Mouse (Mus musculus): ENCODE results near the gene Nt5m. TPM values are rescaled to one million over a fixed set of nuclear protein-coding genes. Genes with fewer than 3 reads are reported as not detected.

Nt5m gene
- polyA plus RNA-seq (2014; fragmentation: Nextera tagmentation; extraction: Ambion mirVana): 52.6 and 54.8 TPM in 2 replicates

- H3K9me3 ChIP-seq (replicated peaks; ENCODE audit: control insufficient read depth, low read length): no peaks in the 10 kb centered on the region
- H3K27me3 ChIP-seq (replicated peaks; ENCODE audit: control insufficient read depth, insufficient read depth, low read length): no peaks in the 10 kb centered on the region
- WGBS: under 1% methylated on average over 24 of the region's 24 CpGs
- H3K4me3 ChIP-seq (ENCODE audit: low read depth, low read length): peak within 1 kb of the TSS; percentile 98
- ATAC-seq (peak; percentile 97), DNase-seq (ENCODE audit: low spot score) (peak; percentile 98)
- peaks cover 13% of the 10 kb centered on the region for H3K4me1 ChIP-seq (ENCODE audit: control insufficient read depth, insufficient read depth, low read length)
- peak within 1 kb of the TSS; percentile 79 for H3K4me2 ChIP-seq (ENCODE audit: low read length)
- H3K27ac ChIP-seq (ENCODE audit: low read depth, low read length): peak within 1 kb of the TSS; percentile 98
- peaks cover 35% of the 10 kb centered on the region for H3K36me3 ChIP-seq (ENCODE audit: control insufficient read depth, insufficient read depth, low read length)
- H3K9ac ChIP-seq (ENCODE audit: low read length): peak within 1 kb of the TSS; percentile 91
Observed at GRCm38 (mm10) chr11:59839008-59839458, at the start of gene Nt5m. Gene Nt5m, plus strand, starts transcription at chr11:59839447.

GRCm38 (mm10) chr11:59793390-59793789, 45.9 kb upstream of the Nt5m start:
- Histone ChIP-seq H3K4me2 (ENCODE audit: low read length) (no peak overlapping the region), H3K9ac (ENCODE audit: low read length) (no peak overlapping the region), H3K27me3 (replicated peaks; ENCODE audit: control insufficient read depth, insufficient read depth, low read length) (no peaks in the 10 kb centered on the region), H3K4me3 (ENCODE audit: low read depth, low read length) (no peak overlapping the region), H3K36me3 (ENCODE audit: control insufficient read depth, insufficient read depth, low read length) (peaks cover 74% of the 10 kb centered on the region), H3K9me3 (replicated peaks; ENCODE audit: control insufficient read depth, low read length) (no peaks in the 10 kb centered on the region), H3K4me1 (ENCODE audit: control insufficient read depth, insufficient read depth, low read length) (no peaks in the 10 kb centered on the region), H3K27ac (ENCODE audit: low read depth, low read length) (no peak overlapping the region)
- 92% methylated on average over 6 of the region's 6 CpGs for WGBS
- DNase-seq (ENCODE audit: low spot score): no peak
- no peak for ATAC-seq

GRCm38 (mm10) chr11:59800412-59800811, 38.8 kb upstream of the Nt5m start:
- Histone ChIP-seq H3K9ac (ENCODE audit: low read length) (no peak overlapping the region), H3K4me1 (ENCODE audit: control insufficient read depth, insufficient read depth, low read length) (no peaks in the 10 kb centered on the region), H3K4me2 (ENCODE audit: low read length) (no peak overlapping the region), H3K27ac (ENCODE audit: low read depth, low read length) (no peak overlapping the region), H3K4me3 (ENCODE audit: low read depth, low read length) (no peak overlapping the region), H3K9me3 (replicated peaks; ENCODE audit: control insufficient read depth, low read length) (no peaks in the 10 kb centered on the region), H3K36me3 (ENCODE audit: control insufficient read depth, insufficient read depth, low read length) (peaks cover 99% of the 10 kb centered on the region), H3K27me3 (replicated peaks; ENCODE audit: control insufficient read depth, insufficient read depth, low read length) (no peaks in the 10 kb centered on the region)
- ATAC-seq (no peak), DNase-seq (ENCODE audit: low spot score) (no peak)
- WGBS: 92% methylated on average over 10 of the region's 10 CpGs

- no peak for DNase-seq (ENCODE audit: low spot score)
- Histone ChIP-seq H3K9me3 (replicated peaks; ENCODE audit: control insufficient read depth, low read length) (no peaks in the 10 kb centered on the region), H3K4me1 (ENCODE audit: control insufficient read depth, insufficient read depth, low read length) (no peaks in the 10 kb centered on the region), H3K4me3 (ENCODE audit: low read depth, low read length) (no peak overlapping the region), H3K27ac (ENCODE audit: low read depth, low read length) (no peak overlapping the region), H3K4me2 (ENCODE audit: low read length) (no peak overlapping the region), H3K9ac (ENCODE audit: low read length) (no peak overlapping the region), H3K36me3 (ENCODE audit: control insufficient read depth, insufficient read depth, low read length) (peaks cover 97% of the 10 kb centered on the region), H3K27me3 (replicated peaks; ENCODE audit: control insufficient read depth, insufficient read depth, low read length) (no peaks in the 10 kb centered on the region)
- ATAC-seq: no peak
- WGBS: 98% methylated on average over 8 of the region's 8 CpGs
Observed at GRCm38 (mm10) chr11:59801881-59802280, 37.4 kb upstream of the Nt5m start.

- H3K4me3 ChIP-seq (ENCODE audit: low read depth, low read length): no peak overlapping the region
- H3K4me1 ChIP-seq (ENCODE audit: control insufficient read depth, insufficient read depth, low read length): peaks cover 2% of the 10 kb centered on the region
- H3K9ac ChIP-seq (ENCODE audit: low read length): no peak overlapping the region
- DNase-seq (ENCODE audit: low spot score) (no peak), ATAC-seq (no peak)
- no peaks in the 10 kb centered on the region for H3K27me3 ChIP-seq (replicated peaks; ENCODE audit: control insufficient read depth, insufficient read depth, low read length)
- H3K4me2 ChIP-seq (ENCODE audit: low read length): no peak overlapping the region
- 90% methylated on average over 14 of the region's 14 CpGs for WGBS
- peaks cover 87% of the 10 kb centered on the region for H3K36me3 ChIP-seq (ENCODE audit: control insufficient read depth, insufficient read depth, low read length)
- H3K27ac ChIP-seq (ENCODE audit: low read depth, low read length): no peak overlapping the region
- no peaks in the 10 kb centered on the region for H3K9me3 ChIP-seq (replicated peaks; ENCODE audit: control insufficient read depth, low read length)
Observed at GRCm38 (mm10) chr11:59803516-59803915, 35.7 kb upstream of the Nt5m start.

- no peak overlapping the region for H3K4me3 ChIP-seq (ENCODE audit: low read depth, low read length)
- 93% methylated on average over 22 of the region's 22 CpGs for WGBS
- H3K27me3 ChIP-seq (replicated peaks; ENCODE audit: control insufficient read depth, insufficient read depth, low read length): no peaks in the 10 kb centered on the region
- ATAC-seq (no peak), DNase-seq (ENCODE audit: low spot score) (no peak)
- no peak overlapping the region for H3K9ac ChIP-seq (ENCODE audit: low read length)
- no peaks in the 10 kb centered on the region for H3K9me3 ChIP-seq (replicated peaks; ENCODE audit: control insufficient read depth, low read length)
- no peak overlapping the region for H3K4me2 ChIP-seq (ENCODE audit: low read length)
- no peak overlapping the region for H3K27ac ChIP-seq (ENCODE audit: low read depth, low read length)
- peaks cover 8% of the 10 kb centered on the region for H3K4me1 ChIP-seq (ENCODE audit: control insufficient read depth, insufficient read depth, low read length)
- H3K36me3 ChIP-seq (ENCODE audit: control insufficient read depth, insufficient read depth, low read length): peaks cover 77% of the 10 kb centered on the region
Observed at GRCm38 (mm10) chr11:59804409-59805110, 34.7 kb upstream of the Nt5m start.

GRCm38 (mm10) chr11:59805256-59805655, 34.0 kb upstream of the Nt5m start:
- no peak for DNase-seq (ENCODE audit: low spot score)
- Histone ChIP-seq H3K4me2 (ENCODE audit: low read length) (no peak overlapping the region), H3K4me3 (ENCODE audit: low read depth, low read length) (no peak overlapping the region), H3K27ac (ENCODE audit: low read depth, low read length) (no peak overlapping the region), H3K9me3 (replicated peaks; ENCODE audit: control insufficient read depth, low read length) (no peaks in the 10 kb centered on the region), H3K4me1 (ENCODE audit: control insufficient read depth, insufficient read depth, low read length) (peaks cover 8% of the 10 kb centered on the region), H3K9ac (ENCODE audit: low read length) (no peak overlapping the region), H3K36me3 (ENCODE audit: control insufficient read depth, insufficient read depth, low read length) (peaks cover 70% of the 10 kb centered on the region), H3K27me3 (replicated peaks; ENCODE audit: control insufficient read depth, insufficient read depth, low read length) (no peaks in the 10 kb centered on the region)
- no peak for ATAC-seq
- WGBS: 100% methylated on average over 1 of the region's 1 CpGs

GRCm38 (mm10) chr11:59805656-59806055, 33.6 kb upstream of the Nt5m start:
- DNase-seq (ENCODE audit: low spot score): no peak
- Histone ChIP-seq H3K27me3 (replicated peaks; ENCODE audit: control insufficient read depth, insufficient read depth, low read length) (no peaks in the 10 kb centered on the region), H3K9ac (ENCODE audit: low read length) (no peak overlapping the region), H3K27ac (ENCODE audit: low read depth, low read length) (no peak overlapping the region), H3K4me1 (ENCODE audit: control insufficient read depth, insufficient read depth, low read length) (peaks cover 8% of the 10 kb centered on the region), H3K4me3 (ENCODE audit: low read depth, low read length) (no peak overlapping the region), H3K4me2 (ENCODE audit: low read length) (no peak overlapping the region), H3K9me3 (replicated peaks; ENCODE audit: control insufficient read depth, low read length) (no peaks in the 10 kb centered on the region), H3K36me3 (ENCODE audit: control insufficient read depth, insufficient read depth, low read length) (peaks cover 66% of the 10 kb centered on the region)
- no peak for ATAC-seq
- WGBS: 92% methylated on average over 2 of the region's 2 CpGs

- Histone ChIP-seq H3K4me1 (ENCODE audit: control insufficient read depth, insufficient read depth, low read length) (peaks cover 8% of the 10 kb centered on the region), H3K27me3 (replicated peaks; ENCODE audit: control insufficient read depth, insufficient read depth, low read length) (no peaks in the 10 kb centered on the region), H3K36me3 (ENCODE audit: control insufficient read depth, insufficient read depth, low read length) (peaks cover 38% of the 10 kb centered on the region), H3K27ac (ENCODE audit: low read depth, low read length) (no peak overlapping the region), H3K4me3 (ENCODE audit: low read depth, low read length) (peak overlapping the region; percentile 77), H3K9me3 (replicated peaks; ENCODE audit: control insufficient read depth, low read length) (no peaks in the 10 kb centered on the region), H3K9ac (ENCODE audit: low read length) (peak overlapping the region; percentile 96; the same call in 1 of the 2 replicates), H3K4me2 (ENCODE audit: low read length) (peak overlapping the region; percentile 93)
- 69% methylated on average over 14 of the region's 14 CpGs for WGBS
- DNase-seq (ENCODE audit: low spot score) (no peak), ATAC-seq (no peak)
Observed at GRCm38 (mm10) chr11:59808170-59808960, 30.9 kb upstream of the Nt5m start.

Data from forebrain, embryonic 14.5 days (tissue).